Mouse (Mus musculus): ENCODE results near the gene Krt33a. TPM values are rescaled to one million over a fixed set of nuclear protein-coding genes. Genes with fewer than 3 reads are reported as not detected.
A peak's percentile ranks its signal among the peaks of the same experiment; 100 is the strongest.

Gene Krt33a
- total and polyA plus RNA-seq, 2 experiments from 2014 or later = not detected

DNA sequence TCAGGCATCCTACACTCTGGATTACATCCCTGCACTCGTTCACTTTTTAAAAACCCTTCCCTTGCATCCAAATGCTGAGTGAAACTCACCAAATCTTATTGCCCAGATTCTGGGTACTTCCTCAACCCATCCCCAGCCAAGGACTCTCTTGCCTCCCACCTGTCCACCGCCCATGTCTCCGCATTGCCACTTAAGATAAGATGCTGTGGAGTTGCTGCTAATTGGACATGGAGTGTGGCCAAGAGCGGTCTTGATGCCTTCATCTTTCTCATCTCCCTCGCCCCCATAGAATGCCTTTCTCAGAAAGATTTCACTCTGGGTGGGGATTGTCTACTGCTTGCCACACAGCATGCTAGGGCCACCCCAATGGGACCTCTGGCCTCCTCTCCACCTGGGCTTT, 7.7 kb downstream of the Krt33a start:
- ATAC-seq (ENCODE audit: low FRiP score) (no peak), DNase-seq (ENCODE audit: low spot score) (no peak)
- Histone ChIP-seq H3K27ac (ENCODE audit: low read depth, low read length) (no peak overlapping the region), H3K4me3 (ENCODE audit: low read depth, low read length) (no peak overlapping the region), H3K9me3 (ENCODE audit: low read length) (no peaks in the 10 kb centered on the region), H3K27me3 (ENCODE audit: insufficient read depth, low read length) (no peaks in the 10 kb centered on the region), H3K4me1 (ENCODE audit: insufficient read depth, low read length) (no peaks in the 10 kb centered on the region), H3K36me3 (ENCODE audit: insufficient read depth, low read length) (no peaks in the 10 kb centered on the region), H3K9ac (replicated peaks; ENCODE audit: low read length, poor library complexity, severe bottlenecking) (no peak overlapping the region), H3K4me2 (ENCODE audit: low read depth, low read length, poor library complexity, severe bottlenecking) (no peak overlapping the region)
- no peak for TF ChIP-seq CTCF (IDR thresholded peaks at IDR 0.05)
- WGBS = 91% methylated on average over 5 of the region's 5 CpGs

DNA sequence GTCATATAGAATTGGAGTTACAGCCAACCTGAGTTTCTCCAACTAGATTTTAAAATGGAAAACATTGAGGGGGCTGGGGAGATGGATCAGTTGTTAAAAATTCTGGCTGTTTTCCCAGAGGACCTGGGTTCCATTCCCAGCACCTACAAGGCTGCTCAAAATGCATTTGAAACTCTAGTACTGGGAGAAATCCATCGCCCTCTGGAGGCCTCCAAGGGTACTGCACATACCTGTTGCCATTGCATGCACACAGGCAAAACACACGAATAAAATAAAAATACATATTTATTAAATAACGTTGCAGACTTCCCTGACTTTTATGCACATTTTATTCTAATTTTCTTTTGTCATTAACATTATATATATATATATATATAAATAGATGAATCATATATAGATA, 9.4 kb downstream of the Krt33a start:
- no peak overlapping the region for H3K4me3 ChIP-seq (ENCODE audit: low read depth, low read length)
- 60% methylated on average over 3 of the region's 3 CpGs for whole genome bisulfite sequencing
- no peaks in the 10 kb centered on the region for H3K4me1 ChIP-seq (ENCODE audit: insufficient read depth, low read length)
- no peaks in the 10 kb centered on the region for H3K9me3 ChIP-seq (ENCODE audit: low read length)
- no peaks in the 10 kb centered on the region for H3K36me3 ChIP-seq (ENCODE audit: insufficient read depth, low read length)
- H3K4me2 ChIP-seq (ENCODE audit: low read depth, low read length, poor library complexity, severe bottlenecking) = no peak overlapping the region
- DNase-seq (ENCODE audit: low spot score) (no peak), ATAC-seq (ENCODE audit: low FRiP score) (no peak)
- no peak overlapping the region for H3K9ac ChIP-seq (replicated peaks; ENCODE audit: low read length, poor library complexity, severe bottlenecking)
- peak; percentile 53 for TF ChIP-seq CTCF (IDR thresholded peaks at IDR 0.05)
- no peaks in the 10 kb centered on the region for H3K27me3 ChIP-seq (ENCODE audit: insufficient read depth, low read length)
- no peak overlapping the region for H3K27ac ChIP-seq (ENCODE audit: low read depth, low read length)

DNA sequence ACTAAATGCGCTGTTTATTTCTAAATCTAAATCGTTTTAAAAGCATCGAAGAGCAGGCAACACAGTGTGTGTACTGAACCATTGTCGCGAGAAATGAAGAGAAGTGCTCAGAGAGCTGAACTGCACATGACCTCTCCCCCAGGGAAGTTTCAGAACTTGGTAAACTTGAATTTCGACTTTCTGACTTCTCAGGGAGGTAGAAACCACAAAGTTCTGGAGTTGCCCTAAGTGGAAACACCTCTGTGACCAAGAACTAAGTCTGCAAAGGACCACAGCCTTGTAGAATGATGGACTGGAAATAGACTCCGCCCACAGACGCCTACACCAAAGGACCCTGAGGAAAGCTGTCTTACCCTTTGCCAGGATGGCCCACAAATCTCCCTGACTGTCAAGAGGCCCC, 10.1 kb downstream of the Krt33a start:
- Histone ChIP-seq H3K27ac (ENCODE audit: low read depth, low read length) (no peak overlapping the region), H3K4me2 (ENCODE audit: low read depth, low read length, poor library complexity, severe bottlenecking) (no peak overlapping the region), H3K36me3 (ENCODE audit: insufficient read depth, low read length) (no peaks in the 10 kb centered on the region), H3K27me3 (ENCODE audit: insufficient read depth, low read length) (no peaks in the 10 kb centered on the region), H3K4me1 (ENCODE audit: insufficient read depth, low read length) (no peaks in the 10 kb centered on the region), H3K9me3 (ENCODE audit: low read length) (no peaks in the 10 kb centered on the region), H3K4me3 (ENCODE audit: low read depth, low read length) (no peak overlapping the region), H3K9ac (replicated peaks; ENCODE audit: low read length, poor library complexity, severe bottlenecking) (no peak overlapping the region)
- 92% methylated on average over 8 of the region's 8 CpGs for WGBS
- TF ChIP-seq CTCF (IDR thresholded peaks at IDR 0.05) = no peak
- DNase-seq (ENCODE audit: low spot score) (no peak), ATAC-seq (ENCODE audit: low FRiP score) (no peak)

DNA sequence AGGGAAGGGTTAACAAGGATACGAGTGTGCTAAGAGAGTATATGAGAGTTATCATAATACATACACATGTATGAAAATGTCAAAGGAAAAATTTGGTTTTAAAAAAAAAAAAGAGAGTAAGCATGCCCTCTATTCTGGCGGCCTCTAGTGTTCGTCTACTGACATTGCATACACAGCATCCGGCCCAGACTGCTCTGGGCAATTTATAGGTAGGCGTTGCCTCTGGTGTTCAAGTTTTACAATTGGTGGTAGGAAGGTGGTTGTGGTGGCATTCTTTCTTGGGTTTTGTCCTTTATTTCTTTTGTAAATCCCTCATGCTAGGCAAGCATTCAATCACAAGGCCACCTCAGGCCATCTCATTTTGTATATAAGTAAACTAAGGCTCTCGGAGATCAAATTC, 11.2 kb downstream of the Krt33a start:
- H3K4me2 ChIP-seq (ENCODE audit: low read depth, low read length, poor library complexity, severe bottlenecking) = no peak overlapping the region
- no peaks in the 10 kb centered on the region for H3K36me3 ChIP-seq (ENCODE audit: insufficient read depth, low read length)
- no peak overlapping the region for H3K4me3 ChIP-seq (ENCODE audit: low read depth, low read length)
- no peaks in the 10 kb centered on the region for H3K4me1 ChIP-seq (ENCODE audit: insufficient read depth, low read length)
- 26% methylated on average over 6 of the region's 6 CpGs for WGBS
- no peaks in the 10 kb centered on the region for H3K9me3 ChIP-seq (ENCODE audit: low read length)
- no peaks in the 10 kb centered on the region for H3K27me3 ChIP-seq (ENCODE audit: insufficient read depth, low read length)
- peak; percentile 91 for TF ChIP-seq CTCF (IDR thresholded peaks at IDR 0.05)
- no peak overlapping the region for H3K9ac ChIP-seq (replicated peaks; ENCODE audit: low read length, poor library complexity, severe bottlenecking)
- no peak for ATAC-seq (ENCODE audit: low FRiP score)
- DNase-seq (ENCODE audit: low spot score) = peak; percentile 64
- H3K27ac ChIP-seq (ENCODE audit: low read depth, low read length) = no peak overlapping the region

DNA sequence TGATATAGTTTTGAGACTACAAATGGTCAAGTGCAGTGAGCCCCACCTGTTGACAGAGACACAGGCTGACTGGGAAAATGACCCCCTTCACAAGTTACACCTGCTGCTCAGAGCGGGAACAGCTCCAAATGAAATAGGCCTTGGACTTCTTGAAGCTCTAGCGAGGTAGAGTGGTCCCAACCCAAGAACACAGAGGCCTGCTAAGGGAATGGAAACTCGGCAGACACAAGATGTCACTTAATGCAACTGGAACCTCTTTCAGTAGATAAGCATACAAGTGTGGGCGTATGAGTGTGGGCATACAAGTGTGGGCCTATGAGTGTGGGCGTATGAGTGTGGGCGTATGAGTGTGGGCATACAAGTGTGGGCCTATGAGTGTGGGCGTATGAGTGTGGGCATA, 16.9 kb downstream of the Krt33a start:
- H3K9ac ChIP-seq (replicated peaks; ENCODE audit: low read length, poor library complexity, severe bottlenecking) = no peak overlapping the region
- no peak overlapping the region for H3K4me3 ChIP-seq (ENCODE audit: low read depth, low read length)
- ATAC-seq (ENCODE audit: low FRiP score) (no peak), DNase-seq (ENCODE audit: low spot score) (no peak)
- WGBS = 92% methylated on average over 7 of the region's 7 CpGs
- no peaks in the 10 kb centered on the region for H3K9me3 ChIP-seq (ENCODE audit: low read length)
- no peaks in the 10 kb centered on the region for H3K4me1 ChIP-seq (ENCODE audit: insufficient read depth, low read length)
- no peak overlapping the region for H3K27ac ChIP-seq (ENCODE audit: low read depth, low read length)
- no peak overlapping the region for H3K4me2 ChIP-seq (ENCODE audit: low read depth, low read length, poor library complexity, severe bottlenecking)
- no peaks in the 10 kb centered on the region for H3K36me3 ChIP-seq (ENCODE audit: insufficient read depth, low read length)
- TF ChIP-seq CTCF (IDR thresholded peaks at IDR 0.05) = no peak
- no peaks in the 10 kb centered on the region for H3K27me3 ChIP-seq (ENCODE audit: insufficient read depth, low read length)

DNA sequence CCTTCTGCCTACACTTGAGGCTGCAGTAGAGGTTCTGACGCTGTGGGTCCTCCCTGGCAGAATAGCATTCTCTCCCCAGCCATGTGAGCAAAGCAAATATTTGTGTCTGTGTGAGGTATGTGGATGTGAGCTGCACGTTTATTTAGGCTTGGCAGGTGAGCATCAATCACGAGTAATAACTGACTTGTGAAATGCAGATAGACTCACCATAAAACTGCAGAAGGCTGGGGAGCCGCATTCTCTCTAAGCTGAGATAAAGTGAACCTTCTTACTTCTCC, 21.7 kb downstream of the Krt33a start:
- no peak overlapping the region for H3K9ac ChIP-seq (replicated peaks; ENCODE audit: low read length, poor library complexity, severe bottlenecking)
- no peak overlapping the region for H3K27ac ChIP-seq (ENCODE audit: low read depth, low read length)
- no peaks in the 10 kb centered on the region for H3K27me3 ChIP-seq (ENCODE audit: insufficient read depth, low read length)
- H3K4me3 ChIP-seq (ENCODE audit: low read depth, low read length) = no peak overlapping the region
- no peaks in the 10 kb centered on the region for H3K4me1 ChIP-seq (ENCODE audit: insufficient read depth, low read length)
- 71% methylated on average over 4 of the region's 4 CpGs for WGBS
- DNase-seq (ENCODE audit: low spot score) (no peak), ATAC-seq (ENCODE audit: low FRiP score) (no peak)
- no peaks in the 10 kb centered on the region for H3K36me3 ChIP-seq (ENCODE audit: insufficient read depth, low read length)
- H3K9me3 ChIP-seq (ENCODE audit: low read length) = no peaks in the 10 kb centered on the region
- TF ChIP-seq CTCF (IDR thresholded peaks at IDR 0.05) = no peak
- H3K4me2 ChIP-seq (ENCODE audit: low read depth, low read length, poor library complexity, severe bottlenecking) = no peak overlapping the region

Data from midbrain, postnatal 0 days (tissue).